Comparison of ENCODE assay signal across 29 mouse cellular contexts in genomic region chr9:113626730-113627129, GRCm38 (mm10).
DNase-seq lines count a peak whose midpoint lies in the region; ATAC-seq and TF ChIP-seq lines count a peak whose summit lies in the region.
"Had no signal": no experiment of that assay in that cellular context is flagged by ENCODE, and none has a peak within 500 bp of the region (broad histone marks: within the 10 kb centered on the region; RNA-seq: fewer than 3 reads in every experiment).

No protein-coding gene starts in this region.

- peak; percentile 53; the same call in 1 of the 2 replicates for ATAC-seq in forebrain, embryonic 14.5 days
- ATAC-seq in CD4-positive, CD25-positive, alpha-beta regulatory T cell, adult 4 months = no peak
- no peak for ATAC-seq in lung, postnatal 0 days
- ATAC-seq: activated CD4-positive, CD25-positive, alpha-beta regulatory T cell, adult 4 months; intestine, embryonic 16.5 days; midbrain, embryonic 15.5 days had no signal

- no peak for TF ChIP-seq CTCF in layer of hippocampus, adult 2 months (conservative IDR thresholded peaks at IDR 0.05)
- TF ChIP-seq CTCF in brain, embryonic 14.5 days (IDR thresholded peaks at IDR 0.05; ENCODE audit: borderline replicate concordance, extremely low read depth, insufficient read depth, insufficient read length) = no peak
- no peak for TF ChIP-seq CTCF in lung, postnatal 0 days (IDR thresholded peaks at IDR 0.05)

- DNase-seq in layer of hippocampus, adult 2 months (ENCODE audit: low spot score in 2 of 2) = peak in 1 of 2 experiments; percentile 69
- DNase-seq in layer of hippocampus, postnatal 25 days (ENCODE audit: extremely low spot score in 1 of 2, low spot score in 1 of 2) = no peak
- DNase-seq in brain, embryonic 14.5 days (ENCODE audit: low read depth) = peak; percentile 73
- DNase-seq in forebrain, embryonic 14.5 days (ENCODE audit: low spot score) = peak; percentile 73
- peak; percentile 78 for DNase-seq in layer of hippocampus, adult 9-11 months
- DNase-seq in cerebellum, postnatal 25 days = no peak
- DNase-seq in lung, postnatal 0 days (ENCODE audit: low spot score) = no peak
- DNase-seq: adrenal gland, adult 2 months; B cell, adult 2 months; cerebellum, adult 11 months; cerebellum, adult 9-10 months; gastrocnemius, adult 2 months; heart, adult 2 months; heart, postnatal 4 days; kidney, adult 9 months; kidney, postnatal 10 days; lung, adult 18-20 months; lung, postnatal 10 days had no signal

- no peak overlapping the region for H3K9ac ChIP-seq in forebrain, embryonic 14.5 days (ENCODE audit: low read length)
- H3K9ac ChIP-seq in lung, postnatal 0 days (replicated peaks; ENCODE audit: low read depth) = no peak overlapping the region
- H3K9ac ChIP-seq: embryonic facial prominence, embryonic 15.5 days; heart, embryonic 12.5 days; hindbrain, embryonic 13.5 days; limb, embryonic 13.5 days; midbrain, embryonic 15.5 days; neural tube, embryonic 15.5 days had no signal

- TF ChIP-seq POLR2A in brain, embryonic 14.5 days (IDR thresholded peaks at IDR 0.05; ENCODE audit: borderline replicate concordance, extremely low read depth, insufficient read depth, insufficient read length, poor library complexity, severe bottlenecking) = no peak

- no peaks in the 10 kb centered on the region for H3K27me3 ChIP-seq in forebrain, embryonic 14.5 days (replicated peaks; ENCODE audit: control insufficient read depth, insufficient read depth, low read length)
- no peaks in the 10 kb centered on the region for H3K27me3 ChIP-seq in lung, postnatal 0 days (replicated peaks; ENCODE audit: insufficient read depth, low read length)
- H3K27me3 ChIP-seq: embryonic facial prominence, embryonic 15.5 days; heart, embryonic 12.5 days; midbrain, embryonic 15.5 days; neural tube, embryonic 15.5 days had no signal

- no peaks in the 10 kb centered on the region for H3K36me3 ChIP-seq in forebrain, embryonic 14.5 days (ENCODE audit: control insufficient read depth, insufficient read depth, low read length)
- no peaks in the 10 kb centered on the region for H3K36me3 ChIP-seq in lung, postnatal 0 days (ENCODE audit: insufficient read depth, low read length)
- H3K36me3 ChIP-seq: embryonic facial prominence, embryonic 15.5 days; heart, embryonic 12.5 days; hindbrain, embryonic 13.5 days; limb, embryonic 13.5 days; midbrain, embryonic 15.5 days; neural tube, embryonic 15.5 days had no signal

- 77% methylated on average over 10 of the region's 10 CpGs for WGBS in forebrain, embryonic 14.5 days
- 93% methylated on average over 10 of the region's 10 CpGs for WGBS in lung, postnatal 0 days

- H3K4me3 ChIP-seq in layer of hippocampus, adult 2 months = no peak overlapping the region
- no peak overlapping the region for H3K4me3 ChIP-seq in forebrain, embryonic 14.5 days (ENCODE audit: low read depth, low read length)
- no peak overlapping the region for H3K4me3 ChIP-seq in lung, postnatal 0 days (ENCODE audit: low read depth, low read length)
- H3K4me3 ChIP-seq: embryonic facial prominence, embryonic 15.5 days; gastrocnemius, adult 2 months; heart, adult 2 months; heart, embryonic 12.5 days; hindbrain, embryonic 13.5 days; limb, embryonic 13.5 days; midbrain, embryonic 15.5 days; neural tube, embryonic 15.5 days had no signal

- peak overlapping the region; percentile 85 for H3K27ac ChIP-seq in layer of hippocampus, adult 2 months
- H3K27ac ChIP-seq in forebrain, embryonic 14.5 days (ENCODE audit: low read depth, low read length) = peak overlapping the region; percentile 55
- no peak overlapping the region for H3K27ac ChIP-seq in lung, postnatal 0 days (ENCODE audit: low read length)
- H3K27ac ChIP-seq: embryonic facial prominence, embryonic 15.5 days; gastrocnemius, adult 2 months; heart, adult 2 months; hindbrain, embryonic 13.5 days; limb, embryonic 13.5 days; macrophage; midbrain, embryonic 15.5 days; neural tube, embryonic 15.5 days had no signal

- H3K4me2 ChIP-seq in forebrain, embryonic 14.5 days (ENCODE audit: low read length) = no peak overlapping the region
- H3K4me2 ChIP-seq in lung, postnatal 0 days (replicated peaks; ENCODE audit: low read depth, low read length) = no peak overlapping the region
- H3K4me2 ChIP-seq: embryonic facial prominence, embryonic 15.5 days; heart, embryonic 12.5 days; hindbrain, embryonic 13.5 days; limb, embryonic 13.5 days; liver, embryonic 11.5 days; midbrain, embryonic 15.5 days; neural tube, embryonic 15.5 days had no signal

- H3K9me3 ChIP-seq in forebrain, embryonic 14.5 days (replicated peaks; ENCODE audit: control insufficient read depth, low read length) = no peaks in the 10 kb centered on the region
- H3K9me3 ChIP-seq in lung, postnatal 0 days (ENCODE audit: low read length) = no peaks in the 10 kb centered on the region
- H3K9me3 ChIP-seq: embryonic facial prominence, embryonic 15.5 days; heart, embryonic 12.5 days; hindbrain, embryonic 13.5 days; midbrain, embryonic 15.5 days; neural tube, embryonic 15.5 days had no signal

- no peak for TF ChIP-seq EP300 in lung, postnatal 0 days (IDR thresholded peaks at IDR 0.05)

- no peaks in the 10 kb centered on the region for H3K4me1 ChIP-seq in forebrain, embryonic 14.5 days (ENCODE audit: control insufficient read depth, insufficient read depth, low read length)
- H3K4me1 ChIP-seq in lung, postnatal 0 days (ENCODE audit: insufficient read depth, low read depth, low read length) = no peaks in the 10 kb centered on the region
- H3K4me1 ChIP-seq: heart, embryonic 12.5 days had no signal

Comparison
In these comparisons a context has a peak if more than half of its experiments do, and no peak if none do; other contexts are left out.
1. DNase-seq: peak in brain, embryonic 14.5 days (single experiment), forebrain, embryonic 14.5 days (single experiment) and layer of hippocampus, adult 9-11 months (single experiment); none in layer of hippocampus, postnatal 25 days (0 of 2), cerebellum, postnatal 25 days (0 of 2) and lung, postnatal 0 days (single experiment).